Comparison of ENCODE assay signal across 25 mouse cellular contexts in genomic region chr16:51577915-51578593, GRCm38 (mm10).
"Had no signal": no experiment of that assay in that cellular context is flagged by ENCODE, and none has a peak within 500 bp of the region (broad histone marks: within the 10 kb centered on the region; RNA-seq: fewer than 3 reads in every experiment).

No protein-coding gene starts in this region.

- H3K27ac ChIP-seq: kidney, postnatal 0 days; layer of hippocampus, adult 2 months; limb, embryonic 10.5 days; limb, embryonic 13.5 days; liver, embryonic 12.5 days; liver, embryonic 15.5 days; lung, embryonic 15.5 days; neural tube, embryonic 15.5 days; stomach, postnatal 0 days had no signal

- H3K4me2 ChIP-seq: limb, embryonic 13.5 days; liver, embryonic 12.5 days; liver, embryonic 15.5 days; lung, embryonic 15.5 days; neural tube, embryonic 15.5 days had no signal

- H3K9ac ChIP-seq: limb, embryonic 13.5 days; liver, embryonic 12.5 days; liver, embryonic 15.5 days; lung, embryonic 15.5 days; neural tube, embryonic 15.5 days had no signal

- H3K36me3 ChIP-seq: limb, embryonic 10.5 days; limb, embryonic 13.5 days; liver, embryonic 12.5 days; liver, embryonic 15.5 days; lung, embryonic 15.5 days; neural tube, embryonic 15.5 days had no signal

- H3K9me3 ChIP-seq: limb, embryonic 10.5 days; limb, embryonic 13.5 days; liver, embryonic 12.5 days; liver, embryonic 15.5 days; lung, embryonic 15.5 days; megakaryocyte, embryonic 14.5 days; neural tube, embryonic 15.5 days had no signal

- H3K4me3 ChIP-seq: layer of hippocampus, adult 2 months; limb, embryonic 10.5 days; limb, embryonic 13.5 days; liver, embryonic 12.5 days; liver, embryonic 15.5 days; lung, embryonic 15.5 days; megakaryocyte, embryonic 14.5 days; myocyte; neural tube, embryonic 15.5 days had no signal

- ATAC-seq: liver, embryonic 12.5 days had no signal

- DNase-seq: kidney, adult 2 months; kidney, postnatal 25 days; layer of hippocampus, adult 9-11 months; liver; lung, adult 18-20 months; lung, postnatal 10 days; lung, postnatal 36 days; midbrain, embryonic 14.5 days; right cerebral cortex, adult 18-20 months; right cerebral cortex, postnatal 14 days; right cerebral cortex, postnatal 4 days; thymus, adult 2 months; thymus, postnatal 14 days; thymus, postnatal 4 days had no signal

- H3K27me3 ChIP-seq: limb, embryonic 13.5 days; liver, embryonic 12.5 days; liver, embryonic 15.5 days; lung, embryonic 15.5 days; megakaryocyte, embryonic 14.5 days; neural tube, embryonic 15.5 days had no signal

- H3K4me1 ChIP-seq: limb, embryonic 10.5 days; limb, embryonic 13.5 days; liver, embryonic 12.5 days; liver, embryonic 15.5 days; lung, embryonic 15.5 days; megakaryocyte, embryonic 14.5 days; neural tube, embryonic 15.5 days had no signal
